Mouse (Mus musculus) stomach, embryonic 15.5 days (tissue): ENCODE measurements at regions not wholly inside any gene's neighbourhood (a gene's known extent, or its start where the extent isn't known, plus 50 kb on each side); places are given as distances from the start of the nearest gene placed in this dataset.

Experiments used
- ATAC-seq: fragments of 200-750 bp; cut with Nextera tagmentation; 2 replicates; pipeline ENCODE4 v1.8.0; 2017; ENCODE audit warnings: low read depth, moderate number of reproducible peaks, moderate TSS enrichment; ENCODE audit not compliant: insufficient read depth, low FRiP score
- H3K27ac ChIP-seq: fragments of 300-500 bp; sonication (generic); 2 replicates; pipeline ENCODE4 v1.5.1; 2015; ENCODE audit warnings: mild to moderate bottlenecking, inconsistent platforms
- H3K27me3 ChIP-seq: fragments of 300-500 bp; sonication (generic); replicated peaks from 2 replicates; pipeline ENCODE4 v1.6.1; 2015; ENCODE audit warnings: inconsistent platforms
- H3K36me3 ChIP-seq: fragments of 300-500 bp; sonication (generic); 2 replicates; pipeline ENCODE4 v1.6.1; 2015; ENCODE audit warnings: inconsistent platforms
- H3K4me1 ChIP-seq: fragments of 300-500 bp; sonication (generic); 2 replicates; pipeline ENCODE4 v1.6.1; 2015; ENCODE audit warnings: inconsistent platforms
- H3K4me2 ChIP-seq: fragments of 300-500 bp; sonication (generic); 2 replicates; pipeline ENCODE4 v1.6.1; 2015; ENCODE audit warnings: mild to moderate bottlenecking, inconsistent platforms
- H3K4me3 ChIP-seq: fragments of 300-500 bp; sonication (generic); replicated peaks from 2 replicates; pipeline ENCODE4 v1.5.1; 2015; ENCODE audit warnings: inconsistent platforms
- H3K9ac ChIP-seq: fragments of 300-500 bp; sonication (generic); 2 replicates; pipeline ENCODE4 v1.6.1; 2015; ENCODE audit warnings: inconsistent platforms
- H3K9me3 ChIP-seq: fragments of 300-500 bp; sonication (generic); 2 replicates; pipeline ENCODE4 v1.6.1; 2016; ENCODE audit warnings: inconsistent platforms
- WGBS: fragments of 180-500 bp; shearing (Covaris S2); methylation state at CpG from one replicate; pipeline ENCODE4 v1.1.7; 2015; 5-methylcytosine and 5-hydroxymethylcytosine counted together

GRCm38 (mm10) chr16:12516834-12517685, 533.1 kb downstream of the Shisa9 start:
- H3K4me2 ChIP-seq: no peak overlapping the region
- H3K9me3 ChIP-seq: no peaks in the 10 kb centered on the region
- H3K36me3 ChIP-seq: no peaks in the 10 kb centered on the region
- peak overlapping the region; percentile 35; the same call in 1 of the 2 replicates for H3K27ac ChIP-seq
- no peaks in the 10 kb centered on the region for H3K27me3 ChIP-seq
- WGBS: 35% methylated on average over 8 of the region's 8 CpGs
- ATAC-seq: no peak; the same call in 1 of the 2 replicates
- H3K4me3 ChIP-seq: no peak overlapping the region
- H3K4me1 ChIP-seq: no peaks in the 10 kb centered on the region
- no peak overlapping the region for H3K9ac ChIP-seq

GRCm38 (mm10) chr16:12518264-12518663, 534.4 kb downstream of the Shisa9 start:
- 83% methylated on average over 7 of the region's 7 CpGs for WGBS
- no peak overlapping the region for H3K4me3 ChIP-seq
- H3K27me3 ChIP-seq: no peaks in the 10 kb centered on the region
- no peaks in the 10 kb centered on the region for H3K4me1 ChIP-seq
- no peaks in the 10 kb centered on the region for H3K36me3 ChIP-seq
- H3K9ac ChIP-seq: no peak overlapping the region
- no peaks in the 10 kb centered on the region for H3K9me3 ChIP-seq
- ATAC-seq: no peak
- no peak overlapping the region for H3K4me2 ChIP-seq
- H3K27ac ChIP-seq: no peak overlapping the region

- no peak overlapping the region for H3K4me3 ChIP-seq
- no peak overlapping the region for H3K27ac ChIP-seq
- H3K36me3 ChIP-seq: no peaks in the 10 kb centered on the region
- H3K9ac ChIP-seq: no peak overlapping the region
- H3K4me2 ChIP-seq: no peak overlapping the region
- no peaks in the 10 kb centered on the region for H3K27me3 ChIP-seq
- no peaks in the 10 kb centered on the region for H3K9me3 ChIP-seq
- no peak for ATAC-seq
- WGBS: 75% methylated on average over 3 of the region's 3 CpGs
- no peaks in the 10 kb centered on the region for H3K4me1 ChIP-seq
These were observed 538.0 kb downstream of the Shisa9 start for GRCm38 (mm10) chr16:12521711-12522476.

- H3K4me3 ChIP-seq: no peak overlapping the region
- no peak for ATAC-seq
- no peak overlapping the region for H3K4me2 ChIP-seq
- H3K9me3 ChIP-seq: no peaks in the 10 kb centered on the region
- H3K36me3 ChIP-seq: no peaks in the 10 kb centered on the region
- H3K27me3 ChIP-seq: no peaks in the 10 kb centered on the region
- no peak overlapping the region for H3K9ac ChIP-seq
- no peaks in the 10 kb centered on the region for H3K4me1 ChIP-seq
- H3K27ac ChIP-seq: no peak overlapping the region
These were observed 561.0 kb upstream of the Ercc4 start for GRCm38 (mm10) chr16:12548462-12548861.

GRCm38 (mm10) chr16:12588889-12589288, 520.6 kb upstream of the Ercc4 start:
- no peak for ATAC-seq
- Histone ChIP-seq H3K9me3 (no peaks in the 10 kb centered on the region), H3K27ac (no peak overlapping the region), H3K4me3 (no peak overlapping the region), H3K4me1 (no peaks in the 10 kb centered on the region), H3K9ac (no peak overlapping the region), H3K4me2 (no peak overlapping the region), H3K27me3 (no peaks in the 10 kb centered on the region), H3K36me3 (no peaks in the 10 kb centered on the region)

GRCm38 (mm10) chr16:12608259-12608658, 501.2 kb upstream of the Ercc4 start:
- Histone ChIP-seq H3K4me2 (no peak overlapping the region), H3K9ac (no peak overlapping the region), H3K9me3 (no peaks in the 10 kb centered on the region), H3K4me3 (no peak overlapping the region), H3K27me3 (no peaks in the 10 kb centered on the region), H3K36me3 (no peaks in the 10 kb centered on the region), H3K4me1 (no peaks in the 10 kb centered on the region), H3K27ac (no peak overlapping the region)
- ATAC-seq: no peak
- 71% methylated on average over 6 of the region's 6 CpGs for WGBS

- H3K36me3 ChIP-seq: no peaks in the 10 kb centered on the region
- no peak overlapping the region for H3K27ac ChIP-seq
- WGBS: 47% methylated on average over 1 of the region's 1 CpGs
- no peak overlapping the region for H3K4me3 ChIP-seq
- no peak for ATAC-seq
- no peak overlapping the region for H3K4me2 ChIP-seq
- no peaks in the 10 kb centered on the region for H3K27me3 ChIP-seq
- H3K9me3 ChIP-seq: no peaks in the 10 kb centered on the region
- no peaks in the 10 kb centered on the region for H3K4me1 ChIP-seq
- H3K9ac ChIP-seq: no peak overlapping the region
These were observed 498.4 kb upstream of the Ercc4 start for GRCm38 (mm10) chr16:12611106-12611505.

- 57% methylated on average over 3 of the region's 3 CpGs for WGBS
- no peaks in the 10 kb centered on the region for H3K27me3 ChIP-seq
- H3K9me3 ChIP-seq: no peaks in the 10 kb centered on the region
- no peak overlapping the region for H3K9ac ChIP-seq
- ATAC-seq: no peak
- no peak overlapping the region for H3K4me3 ChIP-seq
- no peak overlapping the region for H3K4me2 ChIP-seq
- H3K4me1 ChIP-seq: no peaks in the 10 kb centered on the region
- H3K36me3 ChIP-seq: no peaks in the 10 kb centered on the region
- H3K27ac ChIP-seq: no peak overlapping the region
These were observed 491.7 kb upstream of the Ercc4 start for GRCm38 (mm10) chr16:12617781-12618180.

- H3K4me3 ChIP-seq: no peak overlapping the region
- no peak for ATAC-seq
These were observed 477.0 kb upstream of the Ercc4 start for GRCm38 (mm10) chr16:12632533-12632932.

GRCm38 (mm10) chr16:12638971-12639640, 470.4 kb upstream of the Ercc4 start:
- WGBS: 55% methylated on average over 1 of the region's 1 CpGs
- no peak overlapping the region for H3K27ac ChIP-seq
- H3K4me2 ChIP-seq: no peak overlapping the region
- H3K4me3 ChIP-seq: no peak overlapping the region
- no peaks in the 10 kb centered on the region for H3K27me3 ChIP-seq
- H3K36me3 ChIP-seq: no peaks in the 10 kb centered on the region
- H3K4me1 ChIP-seq: no peaks in the 10 kb centered on the region
- no peak for ATAC-seq
- H3K9me3 ChIP-seq: no peaks in the 10 kb centered on the region
- no peak overlapping the region for H3K9ac ChIP-seq

More at GRCm38 (mm10) chr16:12632533-12632932, 477.0 kb upstream of the Ercc4 start:
- no peaks in the 10 kb centered on the region for H3K36me3 ChIP-seq
- no peak overlapping the region for H3K4me2 ChIP-seq
- no peaks in the 10 kb centered on the region for H3K9me3 ChIP-seq
- H3K27me3 ChIP-seq: no peaks in the 10 kb centered on the region
- H3K9ac ChIP-seq: no peak overlapping the region
- H3K27ac ChIP-seq: no peak overlapping the region
- H3K4me1 ChIP-seq: no peaks in the 10 kb centered on the region

GRCm38 (mm10) chr16:12643053-12643452, 466.4 kb upstream of the Ercc4 start:
- Histone ChIP-seq H3K27ac (no peak overlapping the region), H3K9me3 (no peaks in the 10 kb centered on the region), H3K4me1 (no peaks in the 10 kb centered on the region), H3K27me3 (no peaks in the 10 kb centered on the region), H3K4me3 (no peak overlapping the region), H3K36me3 (no peaks in the 10 kb centered on the region), H3K9ac (no peak overlapping the region), H3K4me2 (no peak overlapping the region)
- no peak for ATAC-seq

- Histone ChIP-seq H3K4me1 (no peaks in the 10 kb centered on the region), H3K27me3 (no peaks in the 10 kb centered on the region), H3K27ac (no peak overlapping the region), H3K36me3 (no peaks in the 10 kb centered on the region), H3K9me3 (no peaks in the 10 kb centered on the region), H3K4me2 (no peak overlapping the region), H3K9ac (no peak overlapping the region), H3K4me3 (no peak overlapping the region)
- WGBS: 57% methylated on average over 2 of the region's 2 CpGs
- no peak for ATAC-seq
These were observed 464.9 kb upstream of the Ercc4 start for GRCm38 (mm10) chr16:12644621-12645020.
